In genomic region chr2:17644282-17645262, GRCm38 (mm10) we compare ENCODE assay signal across 9 mouse cellular contexts.
DNase-seq lines count a peak whose midpoint lies in the region; ATAC-seq and TF ChIP-seq lines count a peak whose summit lies in the region.
"Had no signal": no experiment of that assay in that cellular context is flagged by ENCODE, and none has a peak within 500 bp of the region (broad histone marks: within the 10 kb centered on the region; RNA-seq: fewer than 3 reads in every experiment).

No protein-coding gene starts in this region.

- H3K4me3 ChIP-seq in forebrain, postnatal 0 days (ENCODE audit: low read depth, low read length): no peak overlapping the region
- no peak overlapping the region for H3K4me3 ChIP-seq in intestine, embryonic 15.5 days (replicated peaks)
- H3K4me3 ChIP-seq: embryonic facial prominence, embryonic 12.5 days had no signal

- no peak overlapping the region for H3K27ac ChIP-seq in forebrain, postnatal 0 days (ENCODE audit: low read depth, low read length)
- H3K27ac ChIP-seq in intestine, embryonic 15.5 days: no peak overlapping the region
- H3K27ac ChIP-seq: embryonic facial prominence, embryonic 12.5 days had no signal

- H3K4me2 ChIP-seq in forebrain, postnatal 0 days (ENCODE audit: low read depth): no peak overlapping the region
- H3K4me2 ChIP-seq in intestine, embryonic 15.5 days (replicated peaks): no peak overlapping the region
- H3K4me2 ChIP-seq: embryonic facial prominence, embryonic 12.5 days had no signal

- no peaks in the 10 kb centered on the region for H3K36me3 ChIP-seq in forebrain, postnatal 0 days (ENCODE audit: insufficient read depth)
- H3K36me3 ChIP-seq in intestine, embryonic 15.5 days: no peaks in the 10 kb centered on the region
- H3K36me3 ChIP-seq: embryonic facial prominence, embryonic 12.5 days had no signal

- H3K9ac ChIP-seq in forebrain, postnatal 0 days: no peak overlapping the region
- no peak overlapping the region for H3K9ac ChIP-seq in intestine, embryonic 15.5 days
- H3K9ac ChIP-seq: embryonic facial prominence, embryonic 12.5 days had no signal

- DNase-seq in urinary bladder, adult 18-20 months (ENCODE audit: low spot score in 2 of 2): peak; percentile 8 to 16
- DNase-seq in urinary bladder, postnatal 4 days (ENCODE audit: low spot score in 2 of 2): no peak
- DNase-seq in cerebellum, adult 18-20 months: peak; percentile 62 to 69
- DNase-seq in forebrain, postnatal 0 days: peak; percentile 80
- peak; percentile 40 to 75 for DNase-seq in left cerebral cortex, postnatal 14 days (ENCODE audit: low spot score in 2 of 2)
- DNase-seq in natural killer cell, adult 2 months (ENCODE audit: low spot score in 2 of 2): peak; percentile 47 to 51
- peak; percentile 66 for DNase-seq in testis, postnatal 10 days (ENCODE audit: low spot score)

- no peaks in the 10 kb centered on the region for H3K27me3 ChIP-seq in forebrain, postnatal 0 days (ENCODE audit: insufficient read depth, low read length)
- no peaks in the 10 kb centered on the region for H3K27me3 ChIP-seq in intestine, embryonic 15.5 days (replicated peaks)
- H3K27me3 ChIP-seq: embryonic facial prominence, embryonic 12.5 days had no signal

- intact Hi-C loops in left cerebral cortex, postnatal 14 days (cut with DNase I): loop anchor here (2.0 to 10.0 kb wide), 4 partner anchors 88 to 380 kb away; partner anchors contain the start of gene Nebl

- H3K9me3 ChIP-seq in forebrain, postnatal 0 days (ENCODE audit: low read length): no peaks in the 10 kb centered on the region
- H3K9me3 ChIP-seq in intestine, embryonic 15.5 days: no peaks in the 10 kb centered on the region
- H3K9me3 ChIP-seq: embryonic facial prominence, embryonic 12.5 days had no signal

- WGBS in forebrain, postnatal 0 days: 31% methylated on average over 3 of the region's 3 CpGs
- WGBS in intestine, embryonic 15.5 days: 28% methylated on average over 3 of the region's 3 CpGs

- H3K4me1 ChIP-seq in forebrain, postnatal 0 days (ENCODE audit: insufficient read depth): no peaks in the 10 kb centered on the region
- no peaks in the 10 kb centered on the region for H3K4me1 ChIP-seq in intestine, embryonic 15.5 days (replicated peaks)
- H3K4me1 ChIP-seq: embryonic facial prominence, embryonic 12.5 days had no signal

- peak; percentile 66 for ATAC-seq in forebrain, postnatal 0 days
- peak; percentile 74; the same call in 1 of the 2 replicates for ATAC-seq in intestine, embryonic 15.5 days

- peak; percentile 82 for TF ChIP-seq CTCF in forebrain, postnatal 0 days (IDR thresholded peaks at IDR 0.05; ENCODE audit: low read depth)

Comparison
In these comparisons a context has a peak if more than half of its experiments do, and no peak if none do; other contexts are left out.
1. DNase-seq: peak in urinary bladder, adult 18-20 months (2 of 2), cerebellum, adult 18-20 months (2 of 2), forebrain, postnatal 0 days (single experiment), left cerebral cortex, postnatal 14 days (2 of 2), natural killer cell, adult 2 months (2 of 2) and testis, postnatal 10 days (single experiment); none in urinary bladder, postnatal 4 days (0 of 2).